Mouse (Mus musculus) heart, embryonic 13.5 days (tissue): ENCODE data around the gene Lyst. TPM values are rescaled to one million over a fixed set of nuclear protein-coding genes. Genes with fewer than 3 reads are reported as not detected.

Source experiments
- ATAC-seq: fragments of 200-750 bp; cut with Nextera tagmentation; 2 replicates; pipeline ENCODE4 v1.8.0; 2017; ENCODE audit warnings: moderate TSS enrichment; ENCODE audit not compliant: insufficient number of reproducible peaks, low FRiP score, low TSS enrichment; ENCODE audit errors: extremely low read depth
- H3K27ac ChIP-seq: fragments of 300-500 bp; sonication (generic); replicated peaks from 2 replicates; pipeline ENCODE4 v1.5.1; 2015; ENCODE audit warnings: moderate library complexity, mild to moderate bottlenecking, inconsistent platforms
- H3K27me3 ChIP-seq: fragments of 300-500 bp; sonication (generic); replicated peaks from 2 replicates; pipeline ENCODE4 v1.6.1; 2015; ENCODE audit warnings: mild to moderate bottlenecking, inconsistent platforms
- H3K36me3 ChIP-seq: fragments of 300-500 bp; sonication (generic); 2 replicates; pipeline ENCODE4 v1.6.1; 2015; ENCODE audit warnings: mild to moderate bottlenecking, inconsistent platforms
- H3K4me1 ChIP-seq: fragments of 300-500 bp; sonication (generic); 2 replicates; pipeline ENCODE4 v1.6.1; 2015; ENCODE audit warnings: inconsistent platforms
- H3K4me2 ChIP-seq: fragments of 300-500 bp; sonication (generic); 2 replicates; pipeline ENCODE4 v1.6.1; 2015; ENCODE audit warnings: inconsistent platforms, mild to moderate bottlenecking, moderate library complexity
- H3K4me3 ChIP-seq: fragments of 300-500 bp; sonication (generic); 2 replicates; pipeline ENCODE4 v1.5.1; 2015; ENCODE audit warnings: moderate library complexity, mild to moderate bottlenecking, inconsistent platforms
- H3K9ac ChIP-seq: fragments of 300-500 bp; sonication (generic); 2 replicates; pipeline ENCODE4 v1.6.1; 2015; ENCODE audit warnings: inconsistent platforms, mild to moderate bottlenecking, moderate library complexity
- H3K9me3 ChIP-seq: fragments of 300-500 bp; sonication (generic); 2 replicates; pipeline ENCODE4 v1.6.1; 2016; ENCODE audit warnings: inconsistent platforms
- WGBS: fragments of 180-500 bp; shearing (Covaris S2); methylation state at CpG from one replicate; pipeline ENCODE4 v1.1.7; 2015; ENCODE audit warnings: mixed read lengths; 5-methylcytosine and 5-hydroxymethylcytosine counted together
- polyA plus RNA-seq: library from polyadenylated mRNA; unstranded; fragments of >200 nt; fragmentation: Nextera tagmentation; extraction: Ambion mirVana; gene quantifications from 2 replicates; pipeline ENCODE4 v1.2.1, GENCODE M21; 2015

Lyst gene
- polyA plus RNA-seq, 1 experiment from 2014 or later: 2.6 TPM

- Histone ChIP-seq H3K27me3 (no peaks in the 10 kb centered on the region), H3K4me1 (no peaks in the 10 kb centered on the region), H3K9ac (no peak overlapping the region), H3K9me3 (no peaks in the 10 kb centered on the region), H3K4me3 (no peak overlapping the region), H3K36me3 (no peaks in the 10 kb centered on the region), H3K4me2 (no peak overlapping the region), H3K27ac (no peak overlapping the region)
- no peak for ATAC-seq
- 52% methylated on average over 2 of the region's 2 CpGs for WGBS
Measured at GRCm38 (mm10) chr13:13558251-13558650, 31.9 kb upstream of the Lyst start.

GRCm38 (mm10) chr13:13558900-13559299, 31.3 kb upstream of the Lyst start:
- no peaks in the 10 kb centered on the region for H3K4me1 ChIP-seq
- H3K9me3 ChIP-seq: no peaks in the 10 kb centered on the region
- no peak overlapping the region for H3K4me2 ChIP-seq
- no peak overlapping the region for H3K4me3 ChIP-seq
- H3K36me3 ChIP-seq: no peaks in the 10 kb centered on the region
- H3K27ac ChIP-seq: no peak overlapping the region
- H3K27me3 ChIP-seq: no peaks in the 10 kb centered on the region
- ATAC-seq: no peak
- WGBS: 52% methylated on average over 5 of the region's 5 CpGs
- H3K9ac ChIP-seq: no peak overlapping the region

- WGBS: 85% methylated on average over 6 of the region's 6 CpGs
- H3K27ac ChIP-seq: no peak overlapping the region
- H3K4me3 ChIP-seq: no peak overlapping the region
- no peaks in the 10 kb centered on the region for H3K27me3 ChIP-seq
- no peaks in the 10 kb centered on the region for H3K36me3 ChIP-seq
- no peaks in the 10 kb centered on the region for H3K9me3 ChIP-seq
- H3K4me1 ChIP-seq: no peaks in the 10 kb centered on the region
- H3K9ac ChIP-seq: no peak overlapping the region
- H3K4me2 ChIP-seq: no peak overlapping the region
- ATAC-seq: no peak
Measured at GRCm38 (mm10) chr13:13562571-13562970, 27.6 kb upstream of the Lyst start.

GRCm38 (mm10) chr13:13564116-13564515, 26.1 kb upstream of the Lyst start:
- no peaks in the 10 kb centered on the region for H3K36me3 ChIP-seq
- no peak overlapping the region for H3K9ac ChIP-seq
- peaks cover 13% of the 10 kb centered on the region for H3K4me1 ChIP-seq
- no peak overlapping the region for H3K27ac ChIP-seq
- no peak for ATAC-seq
- H3K4me2 ChIP-seq: no peak overlapping the region
- no peaks in the 10 kb centered on the region for H3K27me3 ChIP-seq
- 50% methylated on average over 2 of the region's 2 CpGs for WGBS
- no peak overlapping the region for H3K4me3 ChIP-seq
- H3K9me3 ChIP-seq: no peaks in the 10 kb centered on the region

GRCm38 (mm10) chr13:13564541-13564940, 25.7 kb upstream of the Lyst start:
- Histone ChIP-seq H3K27ac (no peak overlapping the region), H3K27me3 (no peaks in the 10 kb centered on the region), H3K4me2 (no peak overlapping the region), H3K4me3 (no peak overlapping the region), H3K9ac (no peak overlapping the region), H3K4me1 (peaks cover 17% of the 10 kb centered on the region), H3K9me3 (no peaks in the 10 kb centered on the region), H3K36me3 (no peaks in the 10 kb centered on the region)
- WGBS: 48% methylated on average over 4 of the region's 4 CpGs
- ATAC-seq: no peak

GRCm38 (mm10) chr13:13567640-13568039, 22.6 kb upstream of the Lyst start:
- H3K4me2 ChIP-seq: no peak overlapping the region
- ATAC-seq: no peak
- H3K9ac ChIP-seq: no peak overlapping the region
- peaks cover 17% of the 10 kb centered on the region for H3K4me1 ChIP-seq
- 93% methylated on average over 6 of the region's 6 CpGs for WGBS
- no peaks in the 10 kb centered on the region for H3K27me3 ChIP-seq
- no peak overlapping the region for H3K27ac ChIP-seq
- no peaks in the 10 kb centered on the region for H3K9me3 ChIP-seq
- H3K4me3 ChIP-seq: no peak overlapping the region
- no peaks in the 10 kb centered on the region for H3K36me3 ChIP-seq

GRCm38 (mm10) chr13:13568824-13569223, 21.4 kb upstream of the Lyst start:
- 9% methylated on average over 1 of the region's 1 CpGs for WGBS
- H3K9me3 ChIP-seq: no peaks in the 10 kb centered on the region
- H3K27me3 ChIP-seq: no peaks in the 10 kb centered on the region
- H3K4me3 ChIP-seq: no peak overlapping the region
- peaks cover 18% of the 10 kb centered on the region for H3K4me1 ChIP-seq
- no peak for ATAC-seq
- no peak overlapping the region for H3K27ac ChIP-seq
- no peak overlapping the region for H3K9ac ChIP-seq
- no peaks in the 10 kb centered on the region for H3K36me3 ChIP-seq
- no peak overlapping the region for H3K4me2 ChIP-seq

GRCm38 (mm10) chr13:13569603-13570002, 20.6 kb upstream of the Lyst start:
- Histone ChIP-seq H3K27me3 (no peaks in the 10 kb centered on the region), H3K4me1 (peaks cover 20% of the 10 kb centered on the region), H3K9me3 (no peaks in the 10 kb centered on the region), H3K27ac (no peak overlapping the region), H3K4me2 (no peak overlapping the region), H3K9ac (no peak overlapping the region), H3K4me3 (no peak overlapping the region), H3K36me3 (no peaks in the 10 kb centered on the region)
- ATAC-seq: no peak

GRCm38 (mm10) chr13:13572060-13572835, 17.9 kb upstream of the Lyst start:
- no peak overlapping the region for H3K4me3 ChIP-seq
- H3K9ac ChIP-seq: no peak overlapping the region
- no peaks in the 10 kb centered on the region for H3K36me3 ChIP-seq
- no peaks in the 10 kb centered on the region for H3K27me3 ChIP-seq
- WGBS: 74% methylated on average over 10 of the region's 10 CpGs
- H3K4me2 ChIP-seq: no peak overlapping the region
- ATAC-seq: no peak
- H3K9me3 ChIP-seq: no peaks in the 10 kb centered on the region
- peaks cover 36% of the 10 kb centered on the region for H3K4me1 ChIP-seq
- H3K27ac ChIP-seq: no peak overlapping the region

- H3K36me3 ChIP-seq: no peaks in the 10 kb centered on the region
- H3K9me3 ChIP-seq: no peaks in the 10 kb centered on the region
- no peak overlapping the region for H3K9ac ChIP-seq
- H3K27ac ChIP-seq: no peak overlapping the region
- ATAC-seq: no peak
- 72% methylated on average over 2 of the region's 2 CpGs for WGBS
- no peak overlapping the region for H3K4me2 ChIP-seq
- no peaks in the 10 kb centered on the region for H3K27me3 ChIP-seq
- H3K4me3 ChIP-seq: no peak overlapping the region
- peaks cover 35% of the 10 kb centered on the region for H3K4me1 ChIP-seq
Measured at GRCm38 (mm10) chr13:13572941-13573340, 17.3 kb upstream of the Lyst start.

- ATAC-seq: no peak
- Histone ChIP-seq H3K4me2 (no peak overlapping the region), H3K36me3 (no peaks in the 10 kb centered on the region), H3K27me3 (no peaks in the 10 kb centered on the region), H3K4me3 (no peak overlapping the region), H3K27ac (no peak overlapping the region), H3K9ac (no peak overlapping the region), H3K9me3 (no peaks in the 10 kb centered on the region), H3K4me1 (peaks cover 28% of the 10 kb centered on the region)
- WGBS: 45% methylated on average over 5 of the region's 5 CpGs
Measured at GRCm38 (mm10) chr13:13573572-13574257, 16.5 kb upstream of the Lyst start.
